Comparison of ENCODE assay signal across 8 mouse cellular contexts in genomic region chr10:80147719-80148601, GRCm38 (mm10). TPM values are rescaled to one million over a fixed set of nuclear protein-coding genes. Genes with fewer than 3 reads are reported as not detected.
A peak's percentile ranks its signal among the peaks of the same experiment; 100 is the strongest.
DNase-seq lines count a peak whose midpoint lies in the region; ATAC-seq and TF ChIP-seq lines count a peak whose summit lies in the region.

Gene Midn, plus strand, starts transcription at chr10:80148272.

- H3K9me3 ChIP-seq in hindbrain, embryonic 11.5 days (ENCODE audit: control insufficient read depth, low read length): no peaks in the 10 kb centered on the region

- H3K4me2 ChIP-seq in hindbrain, embryonic 11.5 days (replicated peaks; ENCODE audit: low read depth, low read length): peak within 1 kb of the TSS; percentile 74

- ATAC-seq in hindbrain, embryonic 11.5 days (ENCODE audit: low FRiP score): peak; percentile 38

- H3K36me3 ChIP-seq in hindbrain, embryonic 11.5 days (ENCODE audit: control insufficient read depth, insufficient read depth, low read length): peaks cover 9% of the 10 kb centered on the region; the same call in 1 of the 2 replicates

- TF ChIP-seq CTCF in cerebellum, adult 2 months (IDR thresholded peaks at IDR 0.05; ENCODE audit: borderline replicate concordance, insufficient read depth, low read depth, low read length): 0 out of 2 replicates have a peak, but pooled peaks have one; percentile 28

- no peaks in the 10 kb centered on the region for H3K27me3 ChIP-seq in cerebellum, adult 2 months (ENCODE audit: control insufficient read depth, insufficient read depth, low read length)
- no peaks in the 10 kb centered on the region for H3K27me3 ChIP-seq in hindbrain, embryonic 11.5 days (ENCODE audit: control insufficient read depth, insufficient read depth, low read length)

- WGBS in cerebellum, adult 2 months: 2% methylated on average over 42 of the region's 42 CpGs
- 2% methylated on average over 32 of the region's 42 CpGs for WGBS in hindbrain, embryonic 11.5 days

- peak within 1 kb of the TSS; percentile 93 for H3K27ac ChIP-seq in cerebellum, adult 2 months (ENCODE audit: insufficient read depth, low read length)
- peak within 1 kb of the TSS; percentile 100 for H3K27ac ChIP-seq in hindbrain, embryonic 11.5 days (ENCODE audit: low read depth, low read length)

- H3K4me1 ChIP-seq in cerebellum, adult 2 months (ENCODE audit: control insufficient read depth, insufficient read depth, low read length): peaks cover 53% of the 10 kb centered on the region
- H3K4me1 ChIP-seq in hindbrain, embryonic 11.5 days (replicated peaks; ENCODE audit: control insufficient read depth, insufficient read depth, low read length): peaks cover 8% of the 10 kb centered on the region

- 0 out of 2 replicates have a peak, but pooled peaks have one; percentile 14 for TF ChIP-seq POLR2A in cerebellum, adult 2 months (IDR thresholded peaks at IDR 0.05; ENCODE audit: borderline replicate concordance, insufficient read depth, low read length)

- H3K4me3 ChIP-seq in cerebellum, adult 2 months (replicated peaks; ENCODE audit: insufficient read depth, low read depth, low read length): peak within 1 kb of the TSS; percentile 77
- peak within 1 kb of the TSS; percentile 100 for H3K4me3 ChIP-seq in hindbrain, embryonic 11.5 days (ENCODE audit: low read depth, low read length)

- peak within 1 kb of the TSS; percentile 99 for H3K9ac ChIP-seq in hindbrain, embryonic 11.5 days (ENCODE audit: low read depth, low read length)

- DNase-seq in Muller cell, postnatal 12 days (ENCODE audit: inconsistent ontology term): peak; percentile 97
- peak; percentile 73 to 77 for DNase-seq in cerebellum, adult 2 months
- DNase-seq in forelimb bud, embryonic 11.5 days (ENCODE audit: low read depth, low spot score): peak; percentile 78
- DNase-seq in hindbrain, embryonic 11.5 days (ENCODE audit: low spot score): peak; percentile 73
- DNase-seq in layer of hippocampus, postnatal 10 days (ENCODE audit: low spot score in 2 of 2): peak; percentile 81 to 85
- peak; percentile 89 for DNase-seq in lung, postnatal 10 days
- DNase-seq in ovary, postnatal 36 days (ENCODE audit: low spot score): peak; percentile 87
- DNase-seq in urinary bladder, postnatal 14 days (ENCODE audit: low spot score): peak; percentile 86

RNA-seq across cellular contexts. Expression of gene Midn, which starts in this region (rescaled TPM):
- 26.1 and 26.5 TPM in 2 replicates for polyA plus RNA-seq in cerebellum, adult 2 months (2012; rRNA removed)
- polyA plus RNA-seq in hindbrain, embryonic 11.5 days (2014; fragmentation: Nextera tagmentation; extraction: Ambion mirVana): 66.7 and 67.1 TPM in 2 replicates
- total RNA-seq in layer of hippocampus, postnatal 10 days (2021): 100 to 1,000 TPM; 112 to 128 TPM

Comparison
In these comparisons a context has a peak if more than half of its experiments do, and no peak if none do; other contexts are left out.
1. Peak in every context shown above with its lines: DNase-seq, ATAC-seq, H3K4me3 ChIP-seq and H3K27ac ChIP-seq.